Mouse (Mus musculus) C2C12 (cell line): ENCODE measurements around the gene 1700025G04Rik. TPM values are rescaled to one million over a fixed set of nuclear protein-coding genes. Genes with fewer than 3 reads are reported as not detected.

ENCODE experiments used
- H3K27me3 ChIP-seq: one replicate; pipeline ENCODE4 v1.6.1; 2011; ENCODE audit not compliant: control insufficient read depth, insufficient read depth, insufficient read length
- H3K36me3 ChIP-seq: one replicate; pipeline ENCODE4 v1.6.1; 2011; ENCODE audit not compliant: control insufficient read depth, insufficient read depth
- H3K4me3 ChIP-seq: one replicate; pipeline ENCODE4 v1.5.1; 2011; ENCODE audit warnings: mild to moderate bottlenecking, control low read depth; ENCODE audit not compliant: poor library complexity, insufficient read depth, severe bottlenecking
- H3K79me2 ChIP-seq: one replicate; pipeline ENCODE4 v1.6.1; 2011; ENCODE audit not compliant: control insufficient read depth, insufficient read depth
- H3K79me3 ChIP-seq: one replicate; pipeline ENCODE4 v1.6.1; 2011; ENCODE audit warnings: low read depth, control low read depth
- H3ac ChIP-seq: one replicate; pipeline ENCODE3; 2011; ENCODE audit warnings: low read depth; ENCODE audit not compliant: control insufficient read depth, insufficient read length
- CEBPB ChIP-seq: IDR thresholded peaks from one replicate; pipeline ENCODE4 v1.6.1; 2011; ENCODE audit warnings: low read depth, mild to moderate bottlenecking, control low read depth, moderate library complexity
- CTCF ChIP-seq: IDR thresholded peaks from one replicate; pipeline ENCODE4 v1.5.1; 2011; ENCODE audit not compliant: control insufficient read depth, insufficient read depth, insufficient read length
- FOSL1 ChIP-seq: IDR thresholded peaks from one replicate; pipeline ENCODE4 v1.8.0; 2011; ENCODE audit warnings: mild to moderate bottlenecking, low read length; ENCODE audit not compliant: poor library complexity, insufficient read depth, severe bottlenecking
- MAX ChIP-seq: IDR thresholded peaks from one replicate; pipeline ENCODE4 v1.6.1; 2011; ENCODE audit warnings: mild to moderate bottlenecking, control low read depth
- MYOD1 ChIP-seq: IDR thresholded peaks from one replicate; pipeline ENCODE4 v1.6.1; 2011; ENCODE audit warnings: low read depth; ENCODE audit not compliant: control insufficient read depth, insufficient read length
- MYOG ChIP-seq: IDR thresholded peaks from one replicate; pipeline ENCODE4 v1.6.1; 2011; ENCODE audit not compliant: control insufficient read depth, insufficient read length; ENCODE audit errors: extremely low read depth
- USF1 ChIP-seq: IDR thresholded peaks from one replicate; pipeline ENCODE4 v1.6.1; 2011; ENCODE audit warnings: low read depth, mild to moderate bottlenecking, control low read depth, moderate library complexity
- polyA plus RNA-seq: library from polyadenylated mRNA; unstranded; fragments of >200 nt; fragmentation: generic; extraction: Trizol; gene quantifications from one replicate; pipeline ENCODE4 v1.2.1, GENCODE M21; 2012; ENCODE audit warnings: missing spikeins

The 1700025G04Rik gene
- polyA plus RNA-seq, 1 experiment, result 2.1 TPM

GRCm38 (mm10) chr1:151944457-151945223 is 145.3 kb downstream of the 1700025G04Rik start:
- TF ChIP-seq MAX (no peak), FOSL1 (no peak), CTCF (no peak), CEBPB (no peak), USF1 (no peak), MYOG (no peak), MYOD1 (no peak)
- H3K27me3 ChIP-seq, result no peaks in the 10 kb centered on the region
- H3ac ChIP-seq, result no peak overlapping the region
- H3K36me3 ChIP-seq, result no peaks in the 10 kb centered on the region
- H3K79me2 ChIP-seq, result no peaks in the 10 kb centered on the region
- H3K4me3 ChIP-seq, result no peak overlapping the region
- no peaks in the 10 kb centered on the region for H3K79me3 ChIP-seq

DNA sequence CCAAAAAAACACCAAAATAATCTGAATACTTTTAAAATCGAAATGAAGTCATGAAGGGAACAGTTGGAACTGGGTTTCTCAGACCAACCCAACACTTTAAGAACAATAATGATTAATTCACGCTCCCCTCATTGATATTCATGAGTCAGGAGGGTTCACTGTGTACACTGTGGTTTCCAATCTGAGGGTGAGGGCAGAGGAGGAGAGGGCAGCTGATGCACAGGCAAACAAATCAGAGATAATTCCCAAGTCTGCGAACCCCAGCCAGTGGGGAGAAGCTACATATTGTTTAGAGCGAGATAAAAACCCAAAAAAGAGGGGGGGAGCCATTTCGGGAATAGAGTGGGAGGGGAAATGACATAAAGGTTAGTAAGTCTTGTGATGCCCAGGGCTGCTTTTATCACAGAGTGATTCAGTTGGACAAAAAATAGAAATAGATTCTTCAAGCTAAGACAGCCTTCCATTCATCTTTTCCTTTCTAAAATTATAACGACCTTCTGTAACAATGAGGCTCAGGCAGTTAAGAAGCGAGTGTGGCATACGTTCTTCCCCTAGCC is 146.2 kb downstream of the 1700025G04Rik start:
- Histone ChIP-seq H3K27me3 (no peaks in the 10 kb centered on the region), H3K36me3 (no peaks in the 10 kb centered on the region), H3K79me3 (no peaks in the 10 kb centered on the region), H3ac (no peak overlapping the region), H3K4me3 (no peak overlapping the region), H3K79me2 (no peaks in the 10 kb centered on the region)
- TF ChIP-seq FOSL1 (no peak), CEBPB (no peak), USF1 (no peak), MAX (no peak)

DNA sequence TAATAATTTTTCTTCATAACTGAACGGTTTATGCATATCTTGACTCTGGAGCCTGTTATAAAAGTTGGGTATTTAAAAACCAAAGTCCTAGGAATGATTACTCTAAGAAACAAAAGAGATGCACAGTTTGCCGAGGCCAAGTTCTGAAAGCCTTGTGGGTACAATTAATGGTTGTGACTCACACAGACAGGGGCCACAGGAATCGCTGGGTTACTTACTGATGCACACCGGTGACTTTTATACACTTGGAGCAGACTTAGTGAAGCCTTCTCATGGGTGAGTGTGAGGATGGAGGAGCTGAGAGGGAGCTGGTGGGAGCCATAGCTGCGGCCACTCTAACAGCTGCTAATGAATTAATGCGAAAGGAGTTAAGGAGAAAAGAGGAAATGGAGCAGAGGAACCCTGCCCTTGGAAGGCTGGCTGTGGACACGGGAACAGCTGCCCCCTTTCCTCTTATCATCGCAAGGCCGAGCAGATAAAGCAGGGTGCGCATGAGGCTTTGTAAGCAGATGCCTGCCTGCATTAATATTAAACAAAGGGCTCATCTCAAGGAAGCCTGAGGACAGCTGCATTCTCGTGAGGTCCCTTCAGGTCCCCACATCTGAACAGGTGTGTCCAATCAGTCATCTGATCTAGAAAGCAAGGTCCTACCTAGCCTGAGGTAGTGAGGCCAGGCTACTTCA is 146.8 kb downstream of the 1700025G04Rik start:
- H3K4me3 ChIP-seq, result no peak overlapping the region
- H3K79me3 ChIP-seq, result no peaks in the 10 kb centered on the region
- TF ChIP-seq CEBPB (no peak), MYOD1 (peak; percentile 24)
- no peaks in the 10 kb centered on the region for H3K36me3 ChIP-seq
- no peaks in the 10 kb centered on the region for H3K27me3 ChIP-seq
- H3ac ChIP-seq, result no peak overlapping the region
- no peaks in the 10 kb centered on the region for H3K79me2 ChIP-seq

DNA sequence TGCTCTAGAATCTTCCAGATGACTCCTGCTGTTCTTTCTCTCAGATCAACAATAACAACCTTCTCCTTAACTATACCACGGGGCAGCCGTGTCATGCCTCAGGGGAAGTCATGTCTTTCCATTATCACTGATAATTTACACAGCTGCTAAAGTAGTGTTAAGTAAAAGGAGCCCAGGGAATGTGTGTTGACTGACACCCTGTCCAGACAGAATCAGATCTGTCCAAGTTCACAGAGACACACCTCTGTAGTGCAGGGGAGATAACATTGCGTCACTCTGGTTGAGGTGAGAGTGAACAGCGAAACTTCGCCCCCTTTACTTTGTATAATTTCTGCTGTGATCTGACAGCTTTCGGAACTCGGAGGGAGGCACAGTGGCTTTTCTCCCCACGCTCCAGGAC is 149.9 kb downstream of the 1700025G04Rik start:
- Histone ChIP-seq H3K4me3 (no peak overlapping the region), H3K79me2 (no peaks in the 10 kb centered on the region), H3K36me3 (no peaks in the 10 kb centered on the region), H3K79me3 (no peaks in the 10 kb centered on the region), H3K27me3 (no peaks in the 10 kb centered on the region), H3ac (no peak overlapping the region)
- TF ChIP-seq CEBPB (no peak), CTCF (no peak), MAX (no peak), USF1 (no peak), MYOD1 (no peak), FOSL1 (no peak), MYOG (no peak)

DNA sequence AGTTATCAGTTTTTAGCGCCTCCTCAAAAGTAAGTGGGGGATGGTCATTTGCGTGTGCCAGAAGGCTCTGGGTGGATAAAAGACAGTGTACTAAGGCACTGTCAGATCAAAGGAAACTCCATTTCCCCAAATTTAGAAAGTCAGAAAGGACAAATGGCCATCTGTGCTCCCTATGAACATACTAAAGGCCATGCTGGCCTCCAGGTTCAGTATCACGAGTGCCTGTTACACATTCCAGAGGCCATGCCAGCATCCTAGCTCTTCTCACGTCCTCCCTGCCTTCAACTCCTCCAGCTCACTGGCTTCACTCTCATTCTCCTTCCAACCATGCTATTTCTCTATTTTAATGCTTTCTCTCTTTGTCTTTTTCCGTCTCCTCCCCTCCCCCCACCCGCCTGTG is 150.4 kb downstream of the 1700025G04Rik start:
- TF ChIP-seq FOSL1, result no peak
- no peak for TF ChIP-seq MYOG
- TF ChIP-seq MYOD1, result no peak
- no peak for TF ChIP-seq CTCF
- no peak for TF ChIP-seq MAX
- TF ChIP-seq USF1, result no peak
- TF ChIP-seq CEBPB, result no peak
- H3K79me3 ChIP-seq, result no peaks in the 10 kb centered on the region
- H3ac ChIP-seq, result no peak overlapping the region
- H3K4me3 ChIP-seq, result no peak overlapping the region
- H3K36me3 ChIP-seq, result no peaks in the 10 kb centered on the region
- no peaks in the 10 kb centered on the region for H3K79me2 ChIP-seq
- H3K27me3 ChIP-seq, result no peaks in the 10 kb centered on the region

GRCm38 (mm10) chr1:151933605-151934004 is 156.3 kb downstream of the 1700025G04Rik start:
- H3K36me3 ChIP-seq, result no peaks in the 10 kb centered on the region
- H3K79me3 ChIP-seq, result no peaks in the 10 kb centered on the region
- H3K79me2 ChIP-seq, result no peaks in the 10 kb centered on the region
- TF ChIP-seq CTCF, result no peak
- H3K27me3 ChIP-seq, result no peaks in the 10 kb centered on the region
- H3ac ChIP-seq, result no peak overlapping the region
- no peak overlapping the region for H3K4me3 ChIP-seq
